Mouse (Mus musculus): ENCODE data around the gene Rhbdl2. TPM values are rescaled to one million over a fixed set of nuclear protein-coding genes. Genes with fewer than 3 reads are reported as not detected.

Gene Rhbdl2
- total RNA-seq (2021): under 1 TPM in 1 of 2 experiments, not detected in 1; 0.29 TPM
- long read RNA-seq, experiment 1: 0 reads
- long read RNA-seq, experiment 2, partial matches to known transcripts: 0 of 2 reads
- long read RNA-seq, experiment 2, other reads (novel, unspliced or antisense): 1 of 2 reads

- DNase-seq (ENCODE audit: low spot score in 2 of 2): peak in 1 of 2 experiments; percentile 55
Measured at GRCm38 (mm10) chr4:123787191-123787985, at the start of gene Rhbdl2. Rhbdl2 (plus strand) TSS chr4:123787874.

- DNase-seq (ENCODE audit: low spot score in 2 of 2): no peak
Measured at GRCm38 (mm10) chr4:123738708-123739107, 49.0 kb upstream of the Rhbdl2 start.

- no peak for DNase-seq (ENCODE audit: low spot score in 2 of 2)
Measured at GRCm38 (mm10) chr4:123742891-123743290, 44.8 kb upstream of the Rhbdl2 start.

DNA sequence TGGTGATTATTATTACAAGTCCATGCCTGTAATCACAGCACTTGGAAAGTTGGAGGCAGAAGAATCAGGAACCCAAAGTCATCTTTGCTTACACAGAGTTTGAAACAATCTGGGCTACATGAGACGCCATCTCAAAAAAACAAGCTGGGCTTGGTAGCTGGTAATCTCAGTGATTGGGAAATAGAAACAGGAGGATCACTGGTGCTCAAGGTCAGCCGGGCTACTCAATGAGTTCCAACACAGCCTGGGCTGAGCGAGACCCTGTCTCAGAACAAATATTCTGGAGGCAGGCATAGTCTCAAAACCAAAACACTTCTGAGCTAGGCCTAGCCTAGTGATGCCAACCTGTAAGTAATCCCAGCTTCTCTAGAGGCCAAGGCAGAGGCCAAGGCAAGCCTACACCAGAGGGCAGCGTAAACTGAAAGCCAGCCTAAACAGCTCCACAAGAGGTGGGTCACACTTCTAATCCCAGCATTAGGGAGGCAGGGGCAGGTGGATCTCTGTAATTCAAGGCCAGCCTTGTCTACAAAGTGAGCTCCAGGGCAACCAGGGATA, 42.4 kb upstream of the Rhbdl2 start:
- DNase-seq (ENCODE audit: low spot score in 2 of 2): no peak

- no peak for DNase-seq (ENCODE audit: low spot score in 2 of 2)
Measured at GRCm38 (mm10) chr4:123748726-123749415, 38.8 kb upstream of the Rhbdl2 start.

- no peak for DNase-seq (ENCODE audit: low spot score in 2 of 2)
Measured at GRCm38 (mm10) chr4:123749484-123750130, 38.1 kb upstream of the Rhbdl2 start.

- peak; percentile 98 to 99 for DNase-seq (ENCODE audit: low spot score in 2 of 2)
Measured at GRCm38 (mm10) chr4:123750152-123750651, 37.5 kb upstream of the Rhbdl2 start, which contains the start of gene Akirin1. Akirin1 (minus strand) TSS chr4:123750345.

GRCm38 (mm10) chr4:123750707-123751312, 36.9 kb upstream of the Rhbdl2 start:
- no peak for DNase-seq (ENCODE audit: low spot score in 2 of 2)

DNA sequence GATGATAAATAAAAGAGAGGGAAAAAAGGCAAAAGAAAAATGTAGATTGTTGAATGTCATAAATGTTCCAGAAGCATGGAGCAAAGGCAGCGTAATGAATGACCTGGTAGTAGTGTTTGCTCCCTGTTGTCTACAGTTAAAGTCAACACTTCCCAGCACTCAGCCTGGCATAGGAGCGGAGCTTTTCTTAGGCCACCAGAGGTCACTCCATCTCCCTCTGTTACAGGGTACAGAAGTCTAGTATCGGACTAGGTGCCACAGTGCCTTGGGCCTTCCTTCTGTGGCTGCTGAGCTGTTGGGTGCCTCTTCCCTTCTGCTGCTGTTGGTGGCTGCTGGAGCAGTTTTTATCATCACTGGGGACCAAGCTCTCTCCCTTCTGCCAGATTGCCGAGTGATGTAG, 29.4 kb upstream of the Rhbdl2 start:
- DNase-seq (ENCODE audit: low spot score in 2 of 2): no peak

DNA sequence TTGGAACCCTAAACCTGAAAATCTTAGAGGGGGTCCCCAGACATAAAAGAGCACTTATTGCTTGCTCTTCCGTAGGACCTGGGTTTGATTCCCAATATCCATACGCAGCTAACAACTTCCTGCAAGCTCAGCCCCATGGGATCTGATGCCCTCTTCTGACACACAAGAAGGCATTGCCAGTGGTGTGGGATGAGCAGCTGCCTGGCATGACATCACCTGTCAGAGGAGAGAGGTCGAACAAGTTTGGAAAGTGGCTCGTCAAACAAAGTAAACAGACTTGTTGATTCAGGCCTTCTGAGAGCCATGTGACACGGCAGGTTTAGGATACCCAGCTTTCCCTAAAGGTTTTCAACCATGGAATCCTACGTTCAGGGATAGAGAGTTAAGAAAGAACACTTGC, 22.6 kb upstream of the Rhbdl2 start:
- no peak for DNase-seq (ENCODE audit: low spot score in 2 of 2)

- no peak for DNase-seq (ENCODE audit: low spot score in 2 of 2)
Measured at GRCm38 (mm10) chr4:123767807-123768206, 19.9 kb upstream of the Rhbdl2 start.

GRCm38 (mm10) chr4:123768234-123768633, 19.4 kb upstream of the Rhbdl2 start:
- no peak for DNase-seq (ENCODE audit: low spot score in 2 of 2)

- DNase-seq (ENCODE audit: low spot score in 2 of 2): no peak
Measured at GRCm38 (mm10) chr4:123792666-123793065, 5.0 kb downstream of the Rhbdl2 start.

DNA sequence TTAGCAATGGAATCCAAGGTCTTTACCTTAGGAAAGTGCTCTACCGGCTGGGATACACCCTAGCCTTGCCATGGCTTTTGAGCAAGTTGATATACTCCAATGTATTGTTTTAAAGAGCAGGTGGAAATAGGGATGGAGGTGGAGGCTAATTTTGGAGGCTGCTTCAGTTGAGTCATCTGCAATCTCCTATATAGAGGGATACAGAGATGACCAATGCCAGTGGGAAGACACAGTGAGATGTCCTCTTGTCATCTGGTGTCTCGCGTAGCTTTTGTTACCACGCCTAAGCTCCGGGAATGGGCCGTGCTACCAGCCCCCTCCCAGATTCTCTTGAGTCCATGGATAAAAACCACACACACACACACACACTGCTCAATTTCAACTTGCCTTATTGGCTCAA, 5.5 kb downstream of the Rhbdl2 start:
- DNase-seq (ENCODE audit: low spot score in 2 of 2): no peak

GRCm38 (mm10) chr4:123795057-123795456, 7.4 kb downstream of the Rhbdl2 start:
- no peak for DNase-seq (ENCODE audit: low spot score in 2 of 2)

- DNase-seq (ENCODE audit: low spot score in 2 of 2): no peak
Measured at GRCm38 (mm10) chr4:123797403-123797802, 9.7 kb downstream of the Rhbdl2 start.

DNA sequence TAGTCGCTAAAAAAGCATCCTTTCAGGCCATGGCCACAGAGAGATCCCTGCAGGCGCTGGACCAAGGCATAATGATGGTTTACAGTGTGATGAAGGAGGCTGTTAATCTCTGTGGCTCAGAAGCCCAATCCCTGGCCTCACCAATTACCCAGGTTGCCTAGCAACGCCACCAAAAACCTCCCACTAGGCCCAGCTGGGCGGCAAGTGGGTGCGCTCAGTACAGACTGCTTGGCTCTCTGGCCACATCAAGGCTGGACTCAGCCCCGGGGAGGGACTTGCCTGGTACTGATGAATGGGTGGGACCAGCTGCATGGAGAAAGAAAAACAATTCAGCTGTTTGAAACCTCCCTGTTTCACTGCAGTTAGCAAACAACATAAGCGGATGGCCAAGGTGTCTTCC, 10.2 kb downstream of the Rhbdl2 start:
- no peak for DNase-seq (ENCODE audit: low spot score in 2 of 2)

- DNase-seq (ENCODE audit: low spot score in 2 of 2): no peak
Measured at GRCm38 (mm10) chr4:123803642-123804041, 16.0 kb downstream of the Rhbdl2 start.

DNA sequence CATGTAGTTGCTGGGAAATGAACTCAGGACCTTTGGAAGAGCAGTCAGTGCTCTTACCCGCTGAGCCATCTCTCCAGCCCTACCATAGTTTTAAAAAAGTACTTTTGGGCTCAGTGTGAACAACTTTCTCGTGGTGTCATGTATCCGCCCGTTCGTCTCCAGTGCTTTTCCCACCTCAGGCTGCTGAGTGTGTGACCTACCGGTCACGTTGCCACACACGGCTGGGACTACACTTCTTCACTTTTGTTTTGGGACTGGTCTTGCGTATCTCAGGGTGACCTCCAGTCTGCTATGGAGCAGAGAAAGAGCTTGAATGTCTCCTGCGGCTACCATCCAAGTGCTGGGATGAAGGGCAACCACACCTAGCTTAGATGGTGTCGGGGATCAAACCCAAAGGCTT, 20.6 kb downstream of the Rhbdl2 start:
- no peak for DNase-seq (ENCODE audit: low spot score in 2 of 2)

- DNase-seq (ENCODE audit: low spot score in 2 of 2): no peak
Measured at GRCm38 (mm10) chr4:123810475-123811295, 23.0 kb downstream of the Rhbdl2 start.

Measured in gastrocnemius, postnatal 4 days (tissue).